Mouse (Mus musculus): ENCODE results near the gene Hmgb1. TPM values are rescaled to one million over a fixed set of nuclear protein-coding genes. Genes with fewer than 3 reads are reported as not detected.

The Hmgb1 gene
- polyA plus RNA-seq, 1 experiment = 110 TPM

DNA sequence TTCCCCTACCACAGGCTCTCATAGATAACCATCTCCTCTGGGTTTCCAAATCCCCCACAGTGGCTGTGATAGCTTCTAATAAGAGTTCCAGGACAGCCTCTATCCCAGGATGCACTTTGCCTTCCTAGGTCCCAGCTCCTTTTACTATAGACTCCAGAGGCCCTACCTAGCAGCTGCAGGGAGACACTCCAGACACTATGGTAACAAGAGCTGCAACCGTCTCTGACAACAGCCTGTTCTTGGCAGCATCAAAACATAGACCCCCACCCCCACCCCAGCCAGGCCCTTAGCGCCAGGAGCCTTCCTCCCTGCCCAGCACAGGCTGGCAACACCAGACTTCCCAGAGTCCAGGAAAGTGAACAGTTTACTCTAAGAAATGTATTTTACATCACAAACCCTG, 181.2 kb downstream of the Hmgb1 start:
- H3K27me3 ChIP-seq (ENCODE audit: control insufficient read depth, insufficient read depth, low read length, poor library complexity, severe bottlenecking) = no peaks in the 10 kb centered on the region
- peaks cover 2% of the 10 kb centered on the region for H3K4me1 ChIP-seq (ENCODE audit: control insufficient read depth, insufficient read depth, low read length)
- no peaks in the 10 kb centered on the region for H3K36me3 ChIP-seq (ENCODE audit: control insufficient read depth, insufficient read depth, low read length, poor library complexity, severe bottlenecking)
- TF ChIP-seq POLR2A (IDR thresholded peaks at IDR 0.05; ENCODE audit: insufficient read depth, low read length) (no peak), EP300 (IDR thresholded peaks at IDR 0.05; ENCODE audit: insufficient read depth, low read depth, low read length) (no peak)
- H3K9me3 ChIP-seq (replicated peaks; ENCODE audit: control insufficient read depth, insufficient read depth, low read length, poor library complexity, severe bottlenecking) = no peaks in the 10 kb centered on the region
- H3K27ac ChIP-seq (ENCODE audit: insufficient read depth, low read length) = no peak overlapping the region
- H3K4me3 ChIP-seq (ENCODE audit: low read depth, low read length) = no peak overlapping the region
- H3K9ac ChIP-seq (ENCODE audit: low read depth, poor library complexity, severe bottlenecking) = no peak overlapping the region

DNA sequence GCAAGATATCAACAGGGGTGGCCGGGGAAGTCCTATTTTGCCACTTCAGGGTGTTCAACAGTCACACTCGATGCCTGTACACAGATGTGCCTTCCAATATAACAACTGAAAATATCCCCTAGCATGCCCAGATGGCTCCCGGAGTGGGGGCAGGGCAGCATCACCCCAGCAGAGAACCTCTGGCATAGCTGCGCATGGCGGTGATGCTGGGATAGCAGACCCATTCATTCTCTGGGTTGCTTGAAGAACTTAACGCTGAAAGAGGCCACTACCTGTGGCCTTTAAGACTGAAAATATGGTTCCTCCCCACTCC, 181.5 kb downstream of the Hmgb1 start:
- Histone ChIP-seq H3K9me3 (replicated peaks; ENCODE audit: control insufficient read depth, insufficient read depth, low read length, poor library complexity, severe bottlenecking) (no peaks in the 10 kb centered on the region), H3K4me3 (ENCODE audit: low read depth, low read length) (no peak overlapping the region), H3K27ac (ENCODE audit: insufficient read depth, low read length) (no peak overlapping the region), H3K4me1 (ENCODE audit: control insufficient read depth, insufficient read depth, low read length) (peaks cover 2% of the 10 kb centered on the region), H3K36me3 (ENCODE audit: control insufficient read depth, insufficient read depth, low read length, poor library complexity, severe bottlenecking) (no peaks in the 10 kb centered on the region), H3K9ac (ENCODE audit: low read depth, poor library complexity, severe bottlenecking) (no peak overlapping the region), H3K27me3 (ENCODE audit: control insufficient read depth, insufficient read depth, low read length, poor library complexity, severe bottlenecking) (no peaks in the 10 kb centered on the region)
- TF ChIP-seq EP300 (IDR thresholded peaks at IDR 0.05; ENCODE audit: insufficient read depth, low read depth, low read length) = no peak

DNA sequence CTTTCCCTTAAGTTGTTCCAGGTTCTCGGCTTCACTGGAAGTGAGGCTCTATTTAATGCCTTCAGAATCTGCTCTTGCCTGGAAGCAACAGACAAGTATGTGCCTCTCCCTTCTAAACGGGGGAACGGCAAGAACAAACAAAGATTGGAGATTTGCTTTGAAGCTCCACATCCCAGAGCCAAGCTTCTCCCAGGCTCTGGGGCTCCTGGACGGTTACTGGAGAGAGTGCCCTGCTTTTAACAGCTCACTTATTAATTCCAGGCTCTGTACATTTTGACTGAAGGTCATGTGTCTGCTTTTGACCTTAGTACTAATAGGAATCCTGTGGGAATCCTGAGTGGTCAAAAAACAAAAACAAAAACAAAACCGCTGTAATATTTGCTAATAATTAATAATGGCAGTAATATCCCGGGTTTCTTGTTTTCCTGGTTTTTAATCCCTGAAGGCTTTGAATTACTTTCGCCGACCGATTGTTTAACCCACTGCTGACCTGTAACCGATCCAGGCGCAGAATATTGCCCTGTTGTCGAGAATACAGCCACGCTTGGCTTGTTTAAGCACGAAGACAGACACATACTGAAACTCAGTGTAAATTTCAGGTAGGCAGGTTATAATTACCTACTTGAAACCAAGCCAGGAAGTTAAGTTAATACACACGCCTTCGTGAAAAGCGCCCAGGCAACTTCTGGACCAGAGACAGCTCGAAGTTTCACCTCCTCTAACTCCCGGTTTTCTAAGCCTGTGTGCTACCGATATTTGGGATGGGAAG, 182.1 kb downstream of the Hmgb1 start:
- no peaks in the 10 kb centered on the region for H3K27me3 ChIP-seq (ENCODE audit: control insufficient read depth, insufficient read depth, low read length, poor library complexity, severe bottlenecking)
- H3K4me1 ChIP-seq (ENCODE audit: control insufficient read depth, insufficient read depth, low read length) = peaks cover 2% of the 10 kb centered on the region
- no peaks in the 10 kb centered on the region for H3K9me3 ChIP-seq (replicated peaks; ENCODE audit: control insufficient read depth, insufficient read depth, low read length, poor library complexity, severe bottlenecking)
- no peak overlapping the region for H3K4me3 ChIP-seq (ENCODE audit: low read depth, low read length)
- no peaks in the 10 kb centered on the region for H3K36me3 ChIP-seq (ENCODE audit: control insufficient read depth, insufficient read depth, low read length, poor library complexity, severe bottlenecking)
- no peak for TF ChIP-seq POLR2A (IDR thresholded peaks at IDR 0.05; ENCODE audit: insufficient read depth, low read length)
- no peak for TF ChIP-seq CTCF (IDR thresholded peaks at IDR 0.05; ENCODE audit: low read depth, low read length)
- TF ChIP-seq EP300 (IDR thresholded peaks at IDR 0.05; ENCODE audit: insufficient read depth, low read depth, low read length) = no peak
- H3K27ac ChIP-seq (ENCODE audit: insufficient read depth, low read length) = no peak overlapping the region
- H3K9ac ChIP-seq (ENCODE audit: low read depth, poor library complexity, severe bottlenecking) = no peak overlapping the region

DNA sequence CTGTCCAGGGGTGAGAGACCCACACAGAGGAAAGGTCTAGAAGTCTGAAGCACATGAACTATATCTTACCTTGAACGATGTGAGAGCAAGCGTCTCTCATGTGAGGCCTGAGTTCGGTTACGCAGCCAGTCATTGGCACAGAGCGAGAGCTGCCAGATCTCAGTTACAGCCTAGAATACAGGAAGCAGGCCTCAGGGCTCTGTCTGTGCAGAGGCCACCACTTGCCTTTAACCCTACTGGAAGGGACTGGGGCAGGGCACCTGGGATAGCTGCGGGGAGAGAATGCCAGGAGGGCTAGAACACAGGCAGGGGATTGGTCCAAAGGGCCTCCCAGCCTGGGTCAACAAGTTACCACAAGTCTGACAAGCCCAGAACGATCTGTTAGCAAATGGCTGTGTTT, 184.5 kb downstream of the Hmgb1 start:
- H3K9ac ChIP-seq (ENCODE audit: low read depth, poor library complexity, severe bottlenecking) = no peak overlapping the region
- H3K4me3 ChIP-seq (ENCODE audit: low read depth, low read length) = no peak overlapping the region
- H3K36me3 ChIP-seq (ENCODE audit: control insufficient read depth, insufficient read depth, low read length, poor library complexity, severe bottlenecking) = no peaks in the 10 kb centered on the region
- H3K27me3 ChIP-seq (ENCODE audit: control insufficient read depth, insufficient read depth, low read length, poor library complexity, severe bottlenecking) = no peaks in the 10 kb centered on the region
- H3K4me1 ChIP-seq (ENCODE audit: control insufficient read depth, insufficient read depth, low read length) = no peaks in the 10 kb centered on the region
- no peaks in the 10 kb centered on the region for H3K9me3 ChIP-seq (replicated peaks; ENCODE audit: control insufficient read depth, insufficient read depth, low read length, poor library complexity, severe bottlenecking)
- TF ChIP-seq POLR2A (IDR thresholded peaks at IDR 0.05; ENCODE audit: insufficient read depth, low read length) (no peak), CTCF (IDR thresholded peaks at IDR 0.05; ENCODE audit: low read depth, low read length) (no peak)
- H3K27ac ChIP-seq (ENCODE audit: insufficient read depth, low read length) = no peak overlapping the region

DNA sequence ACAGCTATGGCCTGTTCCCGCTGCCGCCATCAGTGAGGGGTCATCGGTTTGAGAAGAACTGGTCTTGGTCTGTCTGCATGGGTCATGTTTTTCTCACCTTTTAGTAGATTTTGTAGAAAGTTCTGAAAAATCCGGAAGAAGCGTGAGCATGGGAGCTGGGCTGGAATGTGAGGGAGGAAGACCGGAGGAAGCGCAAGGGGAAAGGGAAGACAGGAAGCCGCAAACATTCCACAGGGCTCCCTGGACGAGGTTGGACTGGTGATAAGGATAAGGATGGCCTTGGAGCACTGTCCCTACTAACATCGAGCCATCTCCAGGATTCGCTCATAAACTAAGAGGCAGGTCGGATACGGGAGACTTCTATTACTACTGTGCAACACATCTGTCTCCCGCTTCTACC, 185.8 kb downstream of the Hmgb1 start:
- no peak overlapping the region for H3K9ac ChIP-seq (ENCODE audit: low read depth, poor library complexity, severe bottlenecking)
- no peak overlapping the region for H3K4me3 ChIP-seq (ENCODE audit: low read depth, low read length)
- TF ChIP-seq EP300 (IDR thresholded peaks at IDR 0.05; ENCODE audit: insufficient read depth, low read depth, low read length) = no peak
- TF ChIP-seq CTCF (IDR thresholded peaks at IDR 0.05; ENCODE audit: low read depth, low read length) = no peak
- no peak for TF ChIP-seq POLR2A (IDR thresholded peaks at IDR 0.05; ENCODE audit: insufficient read depth, low read length)
- H3K27me3 ChIP-seq (ENCODE audit: control insufficient read depth, insufficient read depth, low read length, poor library complexity, severe bottlenecking) = no peaks in the 10 kb centered on the region
- no peaks in the 10 kb centered on the region for H3K36me3 ChIP-seq (ENCODE audit: control insufficient read depth, insufficient read depth, low read length, poor library complexity, severe bottlenecking)
- peaks cover 2% of the 10 kb centered on the region for H3K4me1 ChIP-seq (ENCODE audit: control insufficient read depth, insufficient read depth, low read length)
- no peaks in the 10 kb centered on the region for H3K9me3 ChIP-seq (replicated peaks; ENCODE audit: control insufficient read depth, insufficient read depth, low read length, poor library complexity, severe bottlenecking)
- no peak overlapping the region for H3K27ac ChIP-seq (ENCODE audit: insufficient read depth, low read length)

DNA sequence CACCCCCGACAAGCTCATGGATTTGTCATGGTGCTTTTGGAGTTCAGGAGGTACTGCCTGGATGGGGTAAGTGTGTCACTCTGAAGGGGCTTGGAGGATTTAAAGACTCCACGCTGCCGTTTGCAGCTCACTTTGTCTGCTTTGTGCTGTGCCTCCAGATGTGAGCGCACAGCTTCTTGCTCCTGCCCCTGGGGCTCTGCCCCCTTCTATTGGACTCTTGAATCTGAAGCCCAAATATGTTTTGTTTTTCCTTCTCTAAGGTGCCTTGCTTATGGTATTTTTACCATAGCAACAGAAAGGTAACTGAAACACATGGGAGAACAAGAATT, 187.6 kb downstream of the Hmgb1 start:
- no peak for TF ChIP-seq POLR2A (IDR thresholded peaks at IDR 0.05; ENCODE audit: insufficient read depth, low read length)
- no peak for TF ChIP-seq CTCF (IDR thresholded peaks at IDR 0.05; ENCODE audit: low read depth, low read length)
- TF ChIP-seq EP300 (IDR thresholded peaks at IDR 0.05; ENCODE audit: insufficient read depth, low read depth, low read length) = no peak
- Histone ChIP-seq H3K9me3 (replicated peaks; ENCODE audit: control insufficient read depth, insufficient read depth, low read length, poor library complexity, severe bottlenecking) (no peaks in the 10 kb centered on the region), H3K4me1 (ENCODE audit: control insufficient read depth, insufficient read depth, low read length) (peaks cover 2% of the 10 kb centered on the region), H3K9ac (ENCODE audit: low read depth, poor library complexity, severe bottlenecking) (no peak overlapping the region), H3K27me3 (ENCODE audit: control insufficient read depth, insufficient read depth, low read length, poor library complexity, severe bottlenecking) (no peaks in the 10 kb centered on the region), H3K27ac (ENCODE audit: insufficient read depth, low read length) (no peak overlapping the region), H3K36me3 (ENCODE audit: control insufficient read depth, insufficient read depth, low read length, poor library complexity, severe bottlenecking) (no peaks in the 10 kb centered on the region), H3K4me3 (ENCODE audit: low read depth, low read length) (no peak overlapping the region)

Other genes with a start within 250 kb of the Hmgb1 start
- gene Gm42791, start 189.3 kb downstream of the Hmgb1 start, polyA plus RNA-seq (2011; ENCODE audit: insufficient read depth, insufficient read length, low read depth, missing spikeins) = 1.9 and 4.8 TPM in 2 replicates
- gene Uspl1, start 139 bp downstream of the Hmgb1 start, polyA plus RNA-seq (2011; ENCODE audit: insufficient read depth, insufficient read length, low read depth, missing spikeins) = 63.8 and 65.9 TPM in 2 replicates
- gene Alox5ap, start 80.3 kb upstream of the Hmgb1 start, polyA plus RNA-seq (2011; ENCODE audit: insufficient read depth, insufficient read length, low read depth, missing spikeins) = 1.2 TPM in 1 of 2 replicates, not detected in the other
- gene Medag, start 227.3 kb upstream of the Hmgb1 start, polyA plus RNA-seq (2011; ENCODE audit: insufficient read depth, insufficient read length, low read depth, missing spikeins) = 0.30 and 0.91 TPM in 2 replicates